Mouse (Mus musculus): Measurements from ENCODE around the gene Cilp2. TPM values are rescaled to one million over a fixed set of nuclear protein-coding genes. Genes with fewer than 3 reads are reported as not detected.

Cilp2 gene
- total and polyA plus RNA-seq, 3 experiments = 0.03 to 0.04 TPM; not detected in 1

- no peak for DNase-seq (ENCODE audit: low read depth, low spot score)
- no peaks in the 10 kb centered on the region for H3K27me3 ChIP-seq (ENCODE audit: control insufficient read depth in 1 of 2, insufficient read depth in 2 of 2, low read length in 2 of 2)
- TF ChIP-seq EP300 (IDR thresholded peaks at IDR 0.05; ENCODE audit: low read depth in 1 of 2, low read length in 2 of 2) = no peak
- H3K27ac ChIP-seq (ENCODE audit: control insufficient read depth, low read depth, low read length) = no peak overlapping the region
- H3K4me1 ChIP-seq (ENCODE audit: control insufficient read depth in 1 of 2, insufficient read depth in 2 of 2, low read length in 2 of 2) = no peaks in the 10 kb centered on the region
- H3K79me2 ChIP-seq (ENCODE audit: control insufficient read depth, insufficient read depth, low read length, poor library complexity) = no peaks in the 10 kb centered on the region
- H3K36me3 ChIP-seq (ENCODE audit: control insufficient read depth in 1 of 2, insufficient read depth in 2 of 2, low read length in 2 of 2) = no peaks in the 10 kb centered on the region
- no peak overlapping the region for H3K9ac ChIP-seq (ENCODE audit: control insufficient read depth, low read depth, low read length, poor library complexity, severe bottlenecking)
- H3K4me3 ChIP-seq (ENCODE audit: control insufficient read depth in 1 of 2, insufficient read depth in 1 of 2, low read depth in 2 of 2, low read length in 2 of 2) = no peak overlapping the region
- no peaks in the 10 kb centered on the region for H3K9me3 ChIP-seq (replicated peaks; ENCODE audit: insufficient read depth, low read length)
Observed at GRCm38 (mm10) chr8:69888244-69888866, 868 bp upstream of the Cilp2 start.

- no peak for DNase-seq (ENCODE audit: low read depth, low spot score)
- Histone ChIP-seq H3K27ac (ENCODE audit: control insufficient read depth, low read depth, low read length) (no peak overlapping the region), H3K4me1 (ENCODE audit: control insufficient read depth in 1 of 2, insufficient read depth in 2 of 2, low read length in 2 of 2) (no peaks in the 10 kb centered on the region), H3K79me2 (ENCODE audit: control insufficient read depth, insufficient read depth, low read length, poor library complexity) (no peaks in the 10 kb centered on the region), H3K4me3 (ENCODE audit: control insufficient read depth in 1 of 2, insufficient read depth in 1 of 2, low read depth in 2 of 2, low read length in 2 of 2) (no peak overlapping the region), H3K27me3 (ENCODE audit: control insufficient read depth in 1 of 2, insufficient read depth in 2 of 2, low read length in 2 of 2) (no peaks in the 10 kb centered on the region), H3K9me3 (replicated peaks; ENCODE audit: insufficient read depth, low read length) (no peaks in the 10 kb centered on the region), H3K36me3 (ENCODE audit: control insufficient read depth in 1 of 2, insufficient read depth in 2 of 2, low read length in 2 of 2) (no peaks in the 10 kb centered on the region), H3K9ac (ENCODE audit: control insufficient read depth, low read depth, low read length, poor library complexity, severe bottlenecking) (no peak overlapping the region)
- no peak for TF ChIP-seq TAL1 (IDR thresholded peaks at IDR 0.05; ENCODE audit: low read length)
- TF ChIP-seq NRF1 (IDR thresholded peaks at IDR 0.05; ENCODE audit: insufficient read depth, low read depth, low read length, poor library complexity, severe bottlenecking) = no peak
- no peak for TF ChIP-seq TCF12 (IDR thresholded peaks at IDR 0.05; ENCODE audit: low read depth, low read length)
- TF ChIP-seq MAFK (IDR thresholded peaks at IDR 0.05; ENCODE audit: borderline replicate concordance, low read depth, low read length) = no peak
- TF ChIP-seq EP300 (IDR thresholded peaks at IDR 0.05; ENCODE audit: low read depth in 1 of 2, low read length in 2 of 2) = no peak
- TF ChIP-seq UBTF (IDR thresholded peaks at IDR 0.05; ENCODE audit: borderline replicate concordance, insufficient read depth, low read depth, low read length) = no peak
- TF ChIP-seq CHD2 (IDR thresholded peaks at IDR 0.05; ENCODE audit: low read length) = no peak
- TF ChIP-seq MAX (IDR thresholded peaks at IDR 0.05; ENCODE audit: low read length) = no peak
Observed at GRCm38 (mm10) chr8:69884141-69884540, 3.3 kb downstream of the Cilp2 start.

- Histone ChIP-seq H3K4me1 (ENCODE audit: control insufficient read depth in 1 of 2, insufficient read depth in 2 of 2, low read length in 2 of 2) (no peaks in the 10 kb centered on the region), H3K9ac (ENCODE audit: control insufficient read depth, low read depth, low read length, poor library complexity, severe bottlenecking) (no peak overlapping the region), H3K4me3 (ENCODE audit: control insufficient read depth in 1 of 2, insufficient read depth in 1 of 2, low read depth in 2 of 2, low read length in 2 of 2) (no peak overlapping the region), H3K27ac (ENCODE audit: control insufficient read depth, low read depth, low read length) (no peak overlapping the region), H3K36me3 (ENCODE audit: control insufficient read depth in 1 of 2, insufficient read depth in 2 of 2, low read length in 2 of 2) (no peaks in the 10 kb centered on the region), H3K79me2 (ENCODE audit: control insufficient read depth, insufficient read depth, low read length, poor library complexity) (no peaks in the 10 kb centered on the region), H3K27me3 (ENCODE audit: control insufficient read depth in 1 of 2, insufficient read depth in 2 of 2, low read length in 2 of 2) (no peaks in the 10 kb centered on the region), H3K9me3 (replicated peaks; ENCODE audit: insufficient read depth, low read length) (no peaks in the 10 kb centered on the region)
- no peak for TF ChIP-seq POLR2A (IDR thresholded peaks at IDR 0.05; ENCODE audit: control insufficient read depth in 1 of 2, insufficient read depth in 1 of 2, low read depth in 1 of 2, low read length in 2 of 2, poor library complexity in 1 of 2)
- TF ChIP-seq JUND (IDR thresholded peaks at IDR 0.05; ENCODE audit: low read depth, low read length) = no peak
- TF ChIP-seq MAX (IDR thresholded peaks at IDR 0.05; ENCODE audit: low read length) = no peak
- no peak for TF ChIP-seq GATA1 (IDR thresholded peaks at IDR 0.05; ENCODE audit: low read depth, low read length)
- TF ChIP-seq EP300 (IDR thresholded peaks at IDR 0.05; ENCODE audit: low read depth in 1 of 2, low read length in 2 of 2) = no peak
- no peak for TF ChIP-seq KAT2A (conservative IDR thresholded peaks at IDR 0.05; ENCODE audit: low read depth, low read length)
- TF ChIP-seq E2F4 (IDR thresholded peaks at IDR 0.05; ENCODE audit: borderline replicate concordance, low read depth, low read length) = no peak
- DNase-seq (ENCODE audit: low read depth, low spot score) = no peak
Observed at GRCm38 (mm10) chr8:69882833-69883600, 4.5 kb downstream of the Cilp2 start.

Data from MEL (cell line).